Mouse (Mus musculus) adrenal gland, postnatal 4 days (tissue): ENCODE data around the gene Prr19. TPM values are rescaled to one million over a fixed set of nuclear protein-coding genes. Genes with fewer than 3 reads are reported as not detected.
"Not testable (repeated sequence)": the region's sequence is repeated elsewhere in the genome, so short reads cannot be mapped to it uniquely, and the experiment has no call there.

Experiments used
- DNase-seq, 2 experiments: peaks; one replicate each; pipeline ENCODE4 v3.0.0; 2021 to 2022; ENCODE audit warnings: low spot score in 2 of 2, mixed read lengths in 2 of 2
- total RNA-seq, 2 experiments: library from RNA; stranded (reverse); gene quantifications; 2 replicates each; pipeline ENCODE4 v1.2.3; 2021

Gene Prr19
- total RNA-seq, 2 experiments from 2014 or later, result not detected

- DNase-seq, result no peak
These were observed 16.3 kb downstream of the Prr19 start for GRCm38 (mm10) chr7:25317446-25317999.

- no peak for DNase-seq
These were observed 20.9 kb downstream of the Prr19 start for GRCm38 (mm10) chr7:25322058-25322484.

- DNase-seq, result no peak
These were observed 22.0 kb downstream of the Prr19 start for GRCm38 (mm10) chr7:25323219-25323618.

GRCm38 (mm10) chr7:25325431-25325830 lies 24.2 kb downstream of the Prr19 start:
- DNase-seq, result not testable (repeated sequence)

GRCm38 (mm10) chr7:25326233-25326632 lies 25.0 kb downstream of the Prr19 start:
- DNase-seq, result no peak

- peak; percentile 53 to 61 for DNase-seq
These were observed 32.5 kb downstream of the Prr19 start for GRCm38 (mm10) chr7:25333596-25334307.

- DNase-seq, result no peak
These were observed 33.3 kb downstream of the Prr19 start for GRCm38 (mm10) chr7:25334472-25334871.

- no peak for DNase-seq
These were observed 38.1 kb downstream of the Prr19 start for GRCm38 (mm10) chr7:25339329-25339728.

- DNase-seq, result no peak
These were observed 40.0 kb downstream of the Prr19 start for GRCm38 (mm10) chr7:25341000-25341784.

GRCm38 (mm10) chr7:25348861-25349260 lies 47.6 kb downstream of the Prr19 start:
- DNase-seq, result no peak

Other genes with a start within 250 kb of the Prr19 start
- 10 to 100 TPM; 38.1 to 45.1 TPM for gene Grik5, start 229.1 kb upstream of the Prr19 start, total RNA-seq
- gene Zfp574, start 228.8 kb upstream of the Prr19 start, total RNA-seq, result 10 to 100 TPM; 22.3 to 24.4 TPM
- gene Pou2f2, start 121.7 kb upstream of the Prr19 start, total RNA-seq, result 1 to 10 TPM; 3.7 to 4.1 TPM
- gene Dedd2, start 80.8 kb upstream of the Prr19 start, total RNA-seq, result 10 to 100 TPM; 15.6 to 16.4 TPM
- gene Zfp526, start 80.0 kb upstream of the Prr19 start, total RNA-seq, result 10 to 100 TPM; 15.9 to 16.3 TPM
- gene Gsk3a, start 63.6 kb upstream of the Prr19 start, total RNA-seq, result 10 to 100 TPM; 84.8 to 89.3 TPM
- gene Erf, start 50.6 kb upstream of the Prr19 start, total RNA-seq, result 10 to 100 TPM; 47.5 to 50.4 TPM
- gene Cic, start 33.7 kb upstream of the Prr19 start, total RNA-seq, result 100 to 1,000 TPM; 162 to 174 TPM
- 10 to 100 TPM; 62.9 to 70.0 TPM for gene Pafah1b3, start 3.4 kb upstream of the Prr19 start, total RNA-seq
- 1 to 10 TPM; 4.0 to 5.4 TPM for gene Tmem145, start 4.7 kb downstream of the Prr19 start, total RNA-seq
- gene Megf8, start 15.8 kb downstream of the Prr19 start, total RNA-seq, result 10 to 100 TPM; 51.4 to 55.6 TPM
- gene Cnfn, start 68.3 kb downstream of the Prr19 start, total RNA-seq, result not detected
- 100 to 1,000 TPM; 139 to 178 TPM for gene Lipe, start 97.3 kb downstream of the Prr19 start, total RNA-seq
- gene Cxcl17, start 111.5 kb downstream of the Prr19 start, total RNA-seq, result not detected
- gene Ceacam1, start 176.2 kb downstream of the Prr19 start, total RNA-seq, result 10 to 100 TPM; 14.9 to 21.4 TPM
- 1 to 10 TPM; 1.7 to 1.9 TPM for gene Ceacam2, start 238.4 kb downstream of the Prr19 start, total RNA-seq